Mouse (Mus musculus) gastrocnemius, adult 18-20 months (tissue): Measurements from ENCODE around the gene Zfp955a. TPM values are rescaled to one million over a fixed set of nuclear protein-coding genes. Genes with fewer than 3 reads are reported as not detected.
"Not testable (repeated sequence)": the region's sequence is repeated elsewhere in the genome, so short reads cannot be mapped to it uniquely, and the experiment has no call there.

Source experiments
- DNase-seq: peaks from one replicate; pipeline ENCODE4 v3.0.0; 2021; ENCODE audit warnings: low spot score
- long read RNA-seq, 2 experiments: library from polyadenylated mRNA; stranded (forward); transcript quantifications; one replicate each; pipeline ENCODE4 v2.0.0; 2021
- total RNA-seq, 2 experiments: library from RNA; stranded (reverse); gene quantifications; 2 replicates each; pipeline ENCODE4 v1.2.3; 2021

Zfp955a gene
- total RNA-seq: 1 to 10 TPM; 3.8 to 3.9 TPM
- long read RNA-seq, experiment 1, partial matches to known transcripts: 0 of 4 reads
- long read RNA-seq, experiment 1, other reads (novel, unspliced or antisense): 1 of 4 reads
- long read RNA-seq, experiment 2, partial matches to known transcripts: 0 of 3 reads
- long read RNA-seq, experiment 2, other reads (novel, unspliced or antisense): 0 of 3 reads

GRCm38 (mm10) chr17:33254530-33255318 is at the start of gene Zfp955a:
TSS of gene Zfp955a (minus strand) at chr17:33255145.
- DNase-seq: not testable (repeated sequence)

GRCm38 (mm10) chr17:33289876-33290149 is 34.9 kb upstream of the Zfp955a start:
- not testable (repeated sequence) for DNase-seq

- not testable (repeated sequence) for DNase-seq
Observed at GRCm38 (mm10) chr17:33289039-33289875, 34.3 kb upstream of the Zfp955a start, which contains the start of gene Zfp955b. TSS of gene Zfp955b (plus strand) at chr17:33289544.

GRCm38 (mm10) chr17:33268907-33269306 is 14.0 kb upstream of the Zfp955a start:
- no peak for DNase-seq

GRCm38 (mm10) chr17:33264376-33264775 is 9.4 kb upstream of the Zfp955a start, which contains the start of gene Olfr63:
TSS of gene Olfr63 (plus strand) at chr17:33264676.
- no peak for DNase-seq

GRCm38 (mm10) chr17:33255319-33255657 is 343 bp upstream of the Zfp955a start:
- DNase-seq: not testable (repeated sequence)

GRCm38 (mm10) chr17:33236646-33237045 is 18.3 kb downstream of the Zfp955a start:
- not testable (repeated sequence) for DNase-seq

- no peak for DNase-seq
Observed at GRCm38 (mm10) chr17:33221590-33221989, 33.4 kb downstream of the Zfp955a start, which contains the start of gene Olfr1564. TSS of gene Olfr1564 (minus strand) at chr17:33221690.

- DNase-seq: not testable (repeated sequence)
Observed at GRCm38 (mm10) chr17:33191002-33191401, 63.9 kb downstream of the Zfp955a start, which contains the start of gene Olfr239. TSS of gene Olfr239 (plus strand) at chr17:33191302.

Other genes starting within 250 kb of the Zfp955a start
- gene Zfp763, start 221.7 kb downstream of the Zfp955a start, total RNA-seq: 1 to 10 TPM; 1.8 to 2.0 TPM
- not detected for gene 4921501E09Rik, start 187.1 kb downstream of the Zfp955a start, total RNA-seq
- 1 to 10 TPM; 4.5 to 5.6 TPM for gene Zfp563, start 165.8 kb downstream of the Zfp955a start, total RNA-seq
- gene Morc2b, start 115.5 kb downstream of the Zfp955a start, total RNA-seq: under 1 TPM; 0.33 to 0.41 TPM
- gene Olfr55, start 86.7 kb downstream of the Zfp955a start, total RNA-seq: not detected
- not detected for gene Olfr239, start 63.8 kb downstream of the Zfp955a start, total RNA-seq
- under 1 TPM; 0.17 to 0.37 TPM for gene Olfr1564, start 33.5 kb downstream of the Zfp955a start, total RNA-seq
- not detected for gene Olfr63, start 9.5 kb upstream of the Zfp955a start, total RNA-seq
- gene Zfp955b, start 34.4 kb upstream of the Zfp955a start, total RNA-seq: 10 to 100 TPM in 1 of 2 experiments, 1 to 10 TPM in 1; 9.7 to 10.9 TPM
- gene Zfp81, start 103.7 kb upstream of the Zfp955a start, total RNA-seq: 1 to 10 TPM; 2.6 to 2.8 TPM
- 1 to 10 TPM; 1.7 to 2.6 TPM for gene Zfp101, start 139.5 kb upstream of the Zfp955a start, total RNA-seq
- gene Actl9, start 177.8 kb upstream of the Zfp955a start, total RNA-seq: not detected